Mouse (Mus musculus) spleen, postnatal 0 days (tissue): Measurements from ENCODE around the gene Nol10. TPM values are rescaled to one million over a fixed set of nuclear protein-coding genes. Genes with fewer than 3 reads are reported as not detected.

Experiments used
- polyA plus RNA-seq: library from polyadenylated mRNA; unstranded; fragments of >200 nt; fragmentation: Nextera tagmentation; extraction: Ambion mirVana; gene quantifications from 2 replicates; pipeline ENCODE4 v1.2.1, GENCODE M21; 2015

Nol10 gene
- 11.1 and 11.8 TPM in 2 replicates for polyA plus RNA-seq

DNA sequence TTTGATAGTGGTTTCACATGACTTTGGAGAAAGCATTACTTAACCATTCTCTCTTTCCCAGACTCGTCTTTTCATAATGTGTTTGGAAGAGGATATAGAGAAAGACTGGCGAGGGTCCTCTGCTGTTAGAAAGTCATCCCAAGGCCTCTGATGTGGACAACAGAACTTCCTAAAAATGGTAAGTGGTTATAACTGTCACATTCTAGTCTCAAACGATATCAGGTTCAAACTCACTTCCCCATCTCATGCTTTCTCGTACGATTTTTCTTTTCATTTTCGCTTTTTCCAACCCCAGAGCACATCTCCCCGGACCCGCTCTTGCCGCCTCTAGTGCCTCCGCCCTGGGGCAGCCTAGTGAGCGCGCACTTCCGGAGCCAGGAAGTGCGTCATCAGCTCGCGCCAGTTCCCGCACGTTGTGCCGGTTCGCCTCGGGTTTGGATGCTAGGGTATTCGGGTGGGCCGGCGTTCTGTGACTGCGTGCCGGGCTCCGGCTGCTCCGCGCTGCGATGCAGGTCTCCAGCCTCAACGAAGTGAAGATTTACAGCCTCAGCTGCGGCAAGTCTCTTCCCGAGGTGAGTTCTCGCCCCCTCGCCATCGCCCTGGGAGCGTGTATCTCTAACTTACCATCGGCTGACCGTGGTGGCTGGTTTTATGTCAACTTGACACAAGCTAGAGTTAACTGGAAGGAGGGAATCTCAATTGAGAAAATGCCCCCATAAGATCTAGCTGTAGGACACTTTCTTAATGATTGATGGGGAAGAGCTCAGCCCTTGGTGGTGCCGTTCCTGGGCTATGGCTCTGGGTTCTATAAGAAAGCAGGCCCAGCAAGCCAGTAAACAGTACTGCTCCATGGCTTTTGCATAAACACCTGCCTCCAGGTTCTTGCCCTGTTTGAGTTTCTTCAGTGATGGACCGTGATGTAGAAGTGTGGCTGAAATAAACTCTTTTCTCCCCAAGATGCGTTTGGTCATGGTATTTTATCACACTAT lies at the start of gene Nol10:
Nol10 (plus strand) TSS at position 411 of the 989 bp plus-strand sequence.

DNA sequence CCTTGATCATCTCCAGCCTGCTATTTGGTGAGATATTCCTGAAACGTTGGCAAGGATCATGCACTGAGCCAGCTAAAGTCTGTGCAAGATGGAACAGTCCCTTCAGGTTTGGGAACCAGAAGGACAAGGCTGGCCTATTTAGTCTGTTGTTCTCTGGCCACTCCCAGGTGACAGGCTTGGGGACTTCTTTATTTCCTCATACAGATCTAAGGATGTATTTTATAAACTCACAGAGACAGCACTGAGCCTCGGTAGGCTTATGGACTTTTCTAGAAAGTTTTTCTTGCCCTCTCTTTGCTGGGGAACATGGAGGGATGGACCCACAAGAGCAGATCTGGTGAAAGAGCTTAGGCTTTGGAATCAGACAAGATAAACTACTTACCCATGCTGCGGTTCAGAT lies 19.0 kb upstream of the Nol10 start, which contains the start of gene Atp6v1c2:
Atp6v1c2 (minus strand) TSS at position 101 of the 400 bp plus-strand sequence.

Other genes with a start within 250 kb of the Nol10 start
- 0.07 and 0.13 TPM in 2 replicates for gene Kcnf1, start 171.6 kb upstream of the Nol10 start, polyA plus RNA-seq
- gene Pdia6, start 81.9 kb upstream of the Nol10 start, polyA plus RNA-seq = 121 and 141 TPM in 2 replicates
- 0.18 TPM in 1 of 2 replicates, not detected in the other for gene Atp6v1c2, start 19.1 kb upstream of the Nol10 start, polyA plus RNA-seq
- gene Odc1, start 196.3 kb downstream of the Nol10 start, polyA plus RNA-seq = 273 and 330 TPM in 2 replicates